Comparison of ENCODE assay signal across 15 mouse cellular contexts in the genomic region with DNA sequence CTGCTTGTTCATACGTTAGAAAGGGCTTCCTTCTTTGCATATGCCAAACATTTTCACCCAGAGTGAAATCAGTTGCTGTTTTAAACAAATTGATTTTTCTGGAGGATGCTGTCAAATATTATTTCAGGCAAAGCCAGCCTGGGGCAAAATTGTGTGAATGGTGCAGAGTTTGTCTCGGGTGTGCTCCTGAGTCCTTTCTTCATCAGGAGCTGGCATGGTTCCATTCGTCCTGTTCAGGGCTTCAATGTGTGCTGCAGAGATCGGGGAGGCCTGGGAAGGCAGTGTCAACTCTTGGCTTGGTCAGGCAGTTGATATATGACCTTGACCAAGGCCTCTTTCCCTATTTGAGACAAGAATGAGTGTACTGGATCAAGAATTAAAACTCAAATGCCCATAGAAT.
DNase-seq lines count a peak whose midpoint lies in the region; ATAC-seq lines count a peak whose summit lies in the region.
"Had no signal": no experiment of that assay in that cellular context is flagged by ENCODE, and none has a peak within 500 bp of the region (broad histone marks: within the 10 kb centered on the region; RNA-seq: fewer than 3 reads in every experiment).

No protein-coding gene starts in this region.

- 37% methylated on average over 4 of the region's 4 CpGs for WGBS in hindbrain, embryonic 14.5 days
- WGBS in hindbrain, embryonic 10.5 days = 69% methylated on average over 4 of the region's 4 CpGs
- 47% methylated on average over 4 of the region's 4 CpGs for WGBS in midbrain, embryonic 16.5 days

- H3K9ac ChIP-seq in hindbrain, embryonic 14.5 days = no peak overlapping the region
- no peak overlapping the region for H3K9ac ChIP-seq in midbrain, embryonic 16.5 days (ENCODE audit: low read depth, low read length)
- H3K9ac ChIP-seq: heart, embryonic 15.5 days; limb, embryonic 15.5 days had no signal

- peaks cover 24% of the 10 kb centered on the region for H3K4me1 ChIP-seq in hindbrain, embryonic 14.5 days (replicated peaks; ENCODE audit: control insufficient read depth, insufficient read depth, low read length)
- H3K4me1 ChIP-seq in hindbrain, embryonic 10.5 days (replicated peaks) = peaks cover 11% of the 10 kb centered on the region
- H3K4me1 ChIP-seq in midbrain, embryonic 16.5 days (ENCODE audit: control insufficient read depth, insufficient read depth, low read length) = peaks cover 22% of the 10 kb centered on the region
- H3K4me1 ChIP-seq: heart, embryonic 15.5 days; limb, embryonic 15.5 days had no signal

- H3K9me3 ChIP-seq in hindbrain, embryonic 14.5 days (ENCODE audit: control insufficient read depth, low read length) = no peaks in the 10 kb centered on the region
- H3K9me3 ChIP-seq in hindbrain, embryonic 10.5 days = no peaks in the 10 kb centered on the region
- no peaks in the 10 kb centered on the region for H3K9me3 ChIP-seq in midbrain, embryonic 16.5 days (replicated peaks; ENCODE audit: control insufficient read depth, low read length, poor library complexity, severe bottlenecking)
- H3K9me3 ChIP-seq: G1E; heart, embryonic 15.5 days; limb, embryonic 15.5 days; neural tube, embryonic 13.5 days had no signal

- H3K27me3 ChIP-seq in hindbrain, embryonic 14.5 days (ENCODE audit: control insufficient read depth, insufficient read depth, low read length) = no peaks in the 10 kb centered on the region
- H3K27me3 ChIP-seq in hindbrain, embryonic 10.5 days (ENCODE audit: insufficient read depth, poor library complexity, severe bottlenecking) = no peaks in the 10 kb centered on the region
- H3K27me3 ChIP-seq in midbrain, embryonic 16.5 days (ENCODE audit: control insufficient read depth, insufficient read depth, low read depth, low read length) = no peaks in the 10 kb centered on the region
- H3K27me3 ChIP-seq: heart, embryonic 15.5 days; limb, embryonic 15.5 days; neural tube, embryonic 13.5 days had no signal

- no peak for ATAC-seq in hindbrain, embryonic 14.5 days (ENCODE audit: low FRiP score)
- no peak for ATAC-seq in midbrain, embryonic 16.5 days

- H3K36me3 ChIP-seq in hindbrain, embryonic 14.5 days (replicated peaks; ENCODE audit: control insufficient read depth, insufficient read depth) = no peaks in the 10 kb centered on the region
- H3K36me3 ChIP-seq in hindbrain, embryonic 10.5 days = no peaks in the 10 kb centered on the region
- no peaks in the 10 kb centered on the region for H3K36me3 ChIP-seq in midbrain, embryonic 16.5 days (ENCODE audit: control insufficient read depth, insufficient read depth, low read length)
- H3K36me3 ChIP-seq: G1E; heart, embryonic 15.5 days; limb, embryonic 15.5 days; neural tube, embryonic 13.5 days had no signal

- H3K4me3 ChIP-seq in hindbrain, embryonic 14.5 days (replicated peaks; ENCODE audit: low read length) = no peak overlapping the region
- H3K4me3 ChIP-seq in hindbrain, embryonic 10.5 days = no peak overlapping the region
- H3K4me3 ChIP-seq in midbrain, embryonic 16.5 days (ENCODE audit: low read depth, low read length) = no peak overlapping the region
- H3K4me3 ChIP-seq: erythroblast, embryonic 14.5 days; heart, embryonic 15.5 days; limb, embryonic 15.5 days; neural tube, embryonic 13.5 days had no signal

- H3K27ac ChIP-seq in hindbrain, embryonic 14.5 days = no peak overlapping the region
- no peak overlapping the region for H3K27ac ChIP-seq in hindbrain, embryonic 10.5 days
- H3K27ac ChIP-seq in midbrain, embryonic 16.5 days (ENCODE audit: low read length) = peak overlapping the region; percentile 66
- H3K27ac ChIP-seq: heart, embryonic 15.5 days; limb, embryonic 15.5 days had no signal

- no peak for DNase-seq in hindbrain, embryonic 14.5 days (ENCODE audit: low spot score)
- no peak for DNase-seq in hindbrain, embryonic 10.5 days (ENCODE audit: low spot score)
- DNase-seq in retina, postnatal 1 day = peak; percentile 35
- no peak for DNase-seq in retina, embryonic 14.5 days (ENCODE audit: low spot score)
- DNase-seq in cerebellum, postnatal 25 days = peak; percentile 27 to 61
- no peak for DNase-seq in spleen, adult 18-20 months
- DNase-seq: adrenal gland, postnatal 10 days; lung, adult 18-20 months; lung, postnatal 4 days had no signal

- H3K4me2 ChIP-seq in hindbrain, embryonic 14.5 days (replicated peaks) = peak overlapping the region; percentile 41; the same call in 1 of the 2 replicates
- H3K4me2 ChIP-seq in midbrain, embryonic 16.5 days (ENCODE audit: low read length) = peak overlapping the region; percentile 17; the same call in 1 of the 2 replicates
- H3K4me2 ChIP-seq: heart, embryonic 15.5 days; limb, embryonic 15.5 days had no signal

Comparison
In these comparisons a context has a peak if more than half of its experiments do, and no peak if none do; other contexts are left out.
1. DNase-seq: peak in retina, postnatal 1 day (single experiment) and cerebellum, postnatal 25 days (2 of 2); none in hindbrain, embryonic 14.5 days (single experiment), hindbrain, embryonic 10.5 days (single experiment), retina, embryonic 14.5 days (single experiment) and spleen, adult 18-20 months (0 of 2).